Mouse (Mus musculus) cerebellum, postnatal 14 days (tissue): ENCODE data around the gene Ap3m1.

Experiments used
- DNase-seq, 2 experiments: peaks; one replicate each; pipeline ENCODE4 v3.0.0; 2021; ENCODE audit warnings: mixed read lengths in 2 of 2

Ap3m1 gene

DNA sequence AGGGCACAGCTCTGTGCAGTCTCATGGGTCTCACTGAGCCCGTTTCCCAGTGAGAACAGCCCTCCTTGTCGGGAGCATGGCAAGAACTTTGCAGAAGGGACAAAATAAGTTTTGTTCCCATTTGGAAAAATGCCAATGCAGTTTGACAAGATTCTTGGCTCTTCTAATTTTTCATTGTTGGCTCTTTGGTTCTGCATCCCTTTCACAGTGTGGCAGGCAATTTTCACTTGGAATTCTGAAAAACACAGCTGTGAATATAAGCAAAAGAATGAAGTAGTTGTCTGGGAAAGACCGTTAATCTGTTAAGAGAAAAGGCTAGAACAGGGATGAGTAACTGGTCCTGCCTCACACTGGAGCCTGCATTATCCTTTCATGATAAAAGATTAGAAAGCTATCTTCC, 54.8 kb downstream of the Ap3m1 start:
- no peak for DNase-seq

DNA sequence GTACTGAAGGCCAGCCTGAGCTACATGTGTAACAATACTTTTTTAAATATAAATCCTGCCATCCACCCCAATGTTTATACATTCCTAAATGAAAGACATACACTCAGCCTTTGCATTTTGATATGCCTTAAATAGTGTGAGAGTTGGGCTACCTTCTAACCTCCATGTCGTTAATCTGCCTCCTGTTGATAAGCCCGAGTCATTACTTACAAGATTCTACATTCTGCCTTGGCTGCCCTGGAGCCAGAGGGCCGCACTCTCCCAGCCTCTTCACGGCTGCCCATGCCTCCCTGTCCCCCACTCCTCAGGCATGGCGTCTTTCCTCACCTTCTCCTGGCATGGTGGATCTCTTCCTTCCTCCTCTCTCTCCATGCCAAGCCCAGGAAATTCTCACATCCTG, 55.9 kb downstream of the Ap3m1 start:
- no peak for DNase-seq

DNA sequence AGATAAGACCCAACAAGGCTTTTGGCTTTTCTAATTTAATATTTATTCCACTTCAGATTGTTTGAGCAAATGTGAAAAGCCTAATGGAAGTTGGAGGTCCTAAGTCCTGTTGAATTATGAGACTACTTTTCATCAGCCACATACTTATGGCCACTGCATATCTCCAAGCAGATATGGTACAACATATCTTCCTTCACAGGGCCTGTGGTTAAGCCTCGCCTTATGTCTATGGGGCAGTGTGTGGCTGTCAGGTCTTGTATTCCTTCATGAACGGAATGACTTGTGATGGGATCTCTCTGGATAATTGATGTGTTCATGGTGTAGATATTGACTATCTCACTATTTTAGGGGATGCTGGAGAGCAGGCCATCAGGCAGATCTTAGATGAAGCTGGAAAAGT, 56.8 kb downstream of the Ap3m1 start:
- DNase-seq = no peak

DNA sequence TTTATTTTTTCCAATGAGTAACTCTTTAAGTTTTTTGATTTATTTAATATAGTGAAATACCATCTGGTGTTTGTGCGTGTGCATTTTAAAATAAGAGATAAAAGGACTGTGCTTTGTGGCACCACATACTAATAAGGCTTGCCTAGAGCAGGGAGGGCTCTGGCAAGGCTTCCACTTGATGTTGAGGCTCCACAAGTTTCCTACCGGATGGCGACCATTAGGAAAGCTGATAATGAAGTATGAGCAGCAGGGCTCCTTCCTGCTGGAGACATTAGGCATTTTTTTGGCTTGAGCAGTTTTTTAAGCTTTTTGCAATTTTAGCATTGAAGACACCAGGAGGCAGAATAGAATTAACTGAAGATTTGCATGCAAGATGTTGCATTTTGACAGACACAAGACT, 57.8 kb downstream of the Ap3m1 start:
- DNase-seq = no peak

DNA sequence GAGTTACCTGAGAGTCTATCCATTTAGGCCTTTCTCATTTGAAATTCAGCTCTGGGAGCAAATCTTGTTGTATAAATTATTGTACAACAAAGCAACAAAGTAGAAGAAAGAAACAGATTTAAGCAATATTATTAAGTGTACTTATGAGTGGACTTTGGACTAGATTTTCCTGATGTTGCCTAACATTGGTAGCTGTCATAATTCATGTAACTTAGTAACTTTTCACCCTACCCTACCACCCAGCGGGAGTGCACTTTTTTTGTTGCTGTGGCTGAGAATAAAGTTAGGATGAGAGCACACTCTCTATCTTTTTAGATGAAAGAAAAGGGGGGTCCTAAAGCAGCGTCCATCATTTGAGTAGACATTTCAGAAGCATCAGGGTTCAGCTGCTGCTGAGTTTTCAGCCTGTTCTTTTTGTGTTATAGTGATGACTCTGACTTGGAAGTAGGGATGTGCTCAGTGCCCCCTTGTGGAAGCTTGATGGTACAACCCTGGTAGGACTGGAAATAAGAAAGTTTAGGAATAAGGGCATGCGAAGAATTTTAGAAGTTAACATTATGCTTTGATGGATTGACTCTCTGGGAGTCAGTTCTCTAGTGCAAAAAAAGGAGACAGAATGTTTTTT, 59.1 kb downstream of the Ap3m1 start:
- DNase-seq = peak; percentile 65 to 69

DNA sequence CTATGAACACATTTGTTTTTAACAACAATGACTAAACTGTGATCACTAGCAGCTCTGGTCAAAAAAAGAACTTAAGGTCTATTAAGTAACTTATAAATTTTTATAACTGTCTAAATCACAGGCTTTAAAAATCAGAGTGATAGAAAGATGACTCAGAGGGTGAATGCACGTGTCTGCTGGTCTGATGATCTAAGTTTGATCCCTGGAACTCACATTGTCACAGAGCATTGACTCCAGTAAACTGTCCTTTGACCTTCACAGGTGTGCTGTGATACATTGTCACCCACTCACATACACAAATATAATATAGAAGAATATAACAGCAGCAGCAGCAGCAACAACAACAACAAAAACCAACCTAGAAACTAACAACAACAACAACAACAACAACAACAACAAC, 60.8 kb downstream of the Ap3m1 start:
- no peak for DNase-seq

DNA sequence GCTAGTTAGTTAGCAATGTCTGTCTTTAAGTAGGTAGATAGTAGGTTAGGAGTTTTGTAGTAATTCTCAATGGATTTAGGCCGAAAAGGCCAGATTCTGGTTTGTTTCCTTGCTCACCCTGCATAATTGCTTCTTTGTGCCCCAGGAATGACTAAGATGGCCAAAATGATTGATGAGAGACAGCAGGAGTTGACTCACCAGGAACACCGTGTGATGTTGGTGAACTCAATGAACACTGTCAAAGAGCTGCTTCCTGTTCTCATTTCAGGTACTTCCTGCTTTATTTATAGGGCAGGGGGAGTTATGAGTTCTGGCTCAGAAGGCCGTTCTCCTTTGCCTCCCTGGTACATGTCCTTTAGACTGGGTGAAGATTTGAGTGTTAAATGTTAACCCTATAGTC, 66.8 kb downstream of the Ap3m1 start:
- DNase-seq = no peak

DNA sequence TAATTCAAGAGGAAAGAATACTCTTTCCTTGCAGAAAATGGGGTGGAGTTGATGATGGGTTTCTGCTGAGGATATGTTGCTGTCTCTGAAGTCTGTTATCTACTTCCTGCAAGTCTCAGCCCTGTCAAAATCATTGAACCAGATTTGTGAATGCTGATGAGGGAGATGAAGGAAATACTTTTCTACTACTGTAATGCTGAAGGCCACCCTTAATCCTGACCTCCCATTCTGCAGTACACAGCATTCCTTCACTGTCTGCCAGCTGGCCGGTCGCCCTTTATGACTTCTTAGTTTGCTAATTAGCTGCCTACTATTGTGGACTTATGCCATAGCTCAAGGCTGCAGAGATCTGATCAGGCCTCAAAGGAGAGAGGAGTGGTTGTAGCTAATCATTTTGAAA, 68.5 kb downstream of the Ap3m1 start:
- peak; percentile 64 for DNase-seq
